Mouse (Mus musculus) limb, embryonic 15.5 days (tissue): ENCODE measurements around the gene Mrpl14. TPM values are rescaled to one million over a fixed set of nuclear protein-coding genes. Genes with fewer than 3 reads are reported as not detected.

Source experiments
- ATAC-seq: fragments of 200-750 bp; cut with Nextera tagmentation; 2 replicates; pipeline ENCODE4 v1.8.0; 2017; ENCODE audit warnings: low read depth, moderate TSS enrichment; ENCODE audit not compliant: insufficient number of reproducible peaks, low FRiP score, low TSS enrichment
- H3K27ac ChIP-seq: fragments of 300-500 bp; sonication (generic); 2 replicates; pipeline ENCODE4 v1.5.1; 2015; ENCODE audit warnings: moderate library complexity, mild to moderate bottlenecking, inconsistent platforms
- H3K27me3 ChIP-seq: fragments of 300-500 bp; sonication (generic); 2 replicates; pipeline ENCODE4 v1.6.1; 2015; ENCODE audit warnings: inconsistent platforms
- H3K36me3 ChIP-seq: fragments of 300-500 bp; sonication (generic); 2 replicates; pipeline ENCODE4 v1.6.1; 2015; ENCODE audit warnings: inconsistent platforms
- H3K4me1 ChIP-seq: fragments of 300-500 bp; sonication (generic); 2 replicates; pipeline ENCODE4 v1.6.1; 2015; ENCODE audit warnings: inconsistent platforms
- H3K4me2 ChIP-seq: fragments of 300-500 bp; sonication (generic); 2 replicates; pipeline ENCODE4 v1.6.1; 2015; ENCODE audit warnings: mild to moderate bottlenecking, inconsistent platforms
- H3K4me3 ChIP-seq: fragments of 300-500 bp; sonication (generic); 2 replicates; pipeline ENCODE4 v1.5.1; 2015; ENCODE audit warnings: mild to moderate bottlenecking, inconsistent platforms
- H3K9ac ChIP-seq: fragments of 300-500 bp; sonication (generic); 2 replicates; pipeline ENCODE4 v1.6.1; 2015; ENCODE audit warnings: inconsistent platforms
- H3K9me3 ChIP-seq: fragments of 300-500 bp; sonication (generic); 2 replicates; pipeline ENCODE4 v1.6.1; 2016; ENCODE audit warnings: inconsistent platforms
- WGBS: fragments of 180-500 bp; shearing (Covaris S2); methylation state at CpG from one replicate; pipeline ENCODE4 v1.1.7; 2015; 5-methylcytosine and 5-hydroxymethylcytosine counted together
- polyA plus RNA-seq: library from polyadenylated mRNA; unstranded; fragments of >200 nt; fragmentation: Nextera tagmentation; extraction: Ambion mirVana; gene quantifications from 2 replicates; pipeline ENCODE4 v1.2.1, GENCODE M21; 2015

Gene Mrpl14
- 142 and 143 TPM in 2 replicates for polyA plus RNA-seq

DNA sequence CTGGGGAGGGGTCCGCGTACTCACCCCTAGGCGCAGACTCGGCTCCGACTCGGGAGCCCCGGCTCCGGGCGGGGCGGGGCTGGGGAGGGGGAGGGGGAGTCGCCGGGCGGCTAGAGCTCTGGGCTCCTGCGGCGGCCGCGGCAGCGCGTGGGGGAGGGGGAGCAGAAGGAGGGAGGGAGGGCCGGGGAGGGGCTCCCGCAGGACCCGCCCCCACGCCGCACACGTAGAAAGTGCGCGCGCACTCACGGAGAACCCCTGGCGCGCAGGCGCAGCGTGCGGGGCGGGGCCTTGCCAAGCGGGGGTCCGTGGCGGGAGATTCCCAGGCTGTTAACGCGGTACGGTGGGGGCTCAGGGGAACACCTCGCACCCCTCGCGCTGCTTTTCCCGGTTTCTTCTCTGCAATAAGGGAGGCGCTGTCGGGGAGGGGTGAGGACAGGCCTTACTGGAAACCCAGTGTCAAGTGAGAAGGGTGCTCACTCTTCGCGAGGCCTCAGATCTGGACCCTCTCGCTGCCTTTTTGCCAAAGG lies at the start of gene Mrpl14:
Gene Mrpl14, plus strand, starts transcription at position 230 of the 527 bp plus-strand sequence.
- under 1% methylated on average over 37 of the region's 50 CpGs for WGBS
- peak; percentile 86 for ATAC-seq
- Histone ChIP-seq H3K36me3 (no peaks in the 10 kb centered on the region), H3K4me2 (peak within 1 kb of the TSS; percentile 83), H3K27me3 (no peaks in the 10 kb centered on the region), H3K9me3 (no peaks in the 10 kb centered on the region), H3K4me3 (peak within 1 kb of the TSS; percentile 70), H3K27ac (peak within 1 kb of the TSS; percentile 88), H3K9ac (peak within 1 kb of the TSS; percentile 88), H3K4me1 (peaks cover 35% of the 10 kb centered on the region)

DNA sequence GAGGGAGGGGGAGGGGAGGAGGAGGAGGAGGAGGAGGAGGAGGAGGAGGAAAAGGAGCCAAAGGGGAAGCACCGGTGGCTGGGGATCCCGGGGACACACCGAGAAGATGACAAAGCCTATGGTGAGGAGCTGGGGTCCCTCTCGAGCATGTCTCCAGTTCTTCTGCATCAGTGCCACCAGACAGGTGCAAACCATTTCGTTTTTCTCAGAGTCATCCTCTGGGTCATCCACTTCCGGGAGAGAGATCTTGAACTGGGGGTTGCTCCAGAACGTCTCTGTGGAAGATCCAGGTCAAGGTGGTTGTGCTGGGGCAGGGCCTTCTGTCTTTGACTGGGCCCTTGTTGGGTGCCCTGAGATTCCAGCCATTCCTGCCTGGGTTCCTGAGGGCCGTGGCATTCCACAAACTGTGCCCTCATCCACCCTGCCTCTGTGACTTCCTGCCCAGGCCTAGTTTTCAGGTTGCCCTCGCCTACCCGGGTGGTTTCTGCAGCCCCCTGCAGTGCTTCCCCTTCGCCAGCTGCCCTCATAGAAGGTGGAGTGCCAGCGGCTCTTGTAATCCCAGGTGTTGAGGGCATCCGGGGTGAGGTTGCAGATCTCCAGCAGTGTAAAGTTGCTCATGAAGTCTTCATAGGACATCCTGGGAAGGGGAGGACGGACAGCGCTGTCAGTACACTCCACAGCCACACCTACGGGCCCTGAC lies 47.4 kb upstream of the Mrpl14 start:
- H3K4me3 ChIP-seq: no peak overlapping the region
- H3K9me3 ChIP-seq: no peaks in the 10 kb centered on the region
- WGBS: 74% methylated on average over 16 of the region's 16 CpGs
- H3K27me3 ChIP-seq: no peaks in the 10 kb centered on the region
- no peak overlapping the region for H3K4me2 ChIP-seq
- no peak for ATAC-seq
- no peaks in the 10 kb centered on the region for H3K36me3 ChIP-seq
- peaks cover 4% of the 10 kb centered on the region; the same call in 1 of the 2 replicates for H3K4me1 ChIP-seq
- no peak overlapping the region for H3K27ac ChIP-seq
- no peak overlapping the region for H3K9ac ChIP-seq

DNA sequence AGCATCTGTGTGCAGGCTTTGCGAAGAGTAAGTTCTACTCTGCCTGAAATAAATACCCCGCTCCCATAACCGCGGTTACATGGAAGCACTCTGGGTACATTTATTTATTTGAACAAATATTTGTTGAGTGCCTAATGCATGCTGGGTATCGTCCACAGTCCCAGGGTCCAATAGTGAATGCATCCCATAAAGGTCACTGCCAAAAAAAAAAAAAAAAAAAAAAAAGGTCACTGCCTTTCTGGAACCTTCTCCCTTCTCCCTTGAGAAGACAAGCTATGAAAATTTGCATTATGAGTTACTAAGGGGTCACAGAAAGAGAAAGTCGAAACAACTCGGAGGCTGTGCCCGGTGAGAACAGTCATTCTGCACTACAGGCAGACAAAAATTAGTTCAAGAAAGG lies 44.1 kb upstream of the Mrpl14 start:
- WGBS: 90% methylated on average over 8 of the region's 8 CpGs
- Histone ChIP-seq H3K4me2 (no peak overlapping the region), H3K4me3 (no peak overlapping the region), H3K27me3 (no peaks in the 10 kb centered on the region), H3K9me3 (no peaks in the 10 kb centered on the region), H3K4me1 (peaks cover 4% of the 10 kb centered on the region; the same call in 1 of the 2 replicates), H3K27ac (no peak overlapping the region), H3K36me3 (no peaks in the 10 kb centered on the region), H3K9ac (no peak overlapping the region)
- no peak for ATAC-seq

DNA sequence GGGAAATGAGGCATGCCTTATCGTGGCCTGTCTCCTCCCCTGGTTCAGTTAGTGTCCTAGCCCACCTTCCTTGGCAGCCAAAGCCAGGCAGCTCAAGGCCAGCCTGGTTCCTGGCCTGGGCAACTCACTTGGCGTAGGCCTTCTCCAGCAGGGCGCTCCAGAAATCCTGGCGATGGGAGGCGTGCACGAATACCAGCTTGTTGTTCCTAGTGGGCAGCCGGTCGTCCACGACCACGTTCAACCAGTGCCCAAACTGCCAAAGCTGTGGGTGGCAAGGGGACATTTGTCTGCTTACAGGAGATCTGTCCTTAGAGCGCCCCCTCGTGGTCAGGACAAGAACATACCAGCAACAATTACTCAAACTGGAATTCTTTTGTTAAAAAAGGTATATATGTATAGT lies 43.4 kb upstream of the Mrpl14 start:
- H3K4me2 ChIP-seq: no peak overlapping the region
- H3K4me1 ChIP-seq: peaks cover 4% of the 10 kb centered on the region; the same call in 1 of the 2 replicates
- H3K27ac ChIP-seq: no peak overlapping the region
- H3K9ac ChIP-seq: no peak overlapping the region
- no peaks in the 10 kb centered on the region for H3K36me3 ChIP-seq
- no peaks in the 10 kb centered on the region for H3K9me3 ChIP-seq
- H3K27me3 ChIP-seq: no peaks in the 10 kb centered on the region
- no peak overlapping the region for H3K4me3 ChIP-seq
- WGBS: 22% methylated on average over 12 of the region's 12 CpGs
- 0 out of 2 replicates have a peak, but pooled peaks have one; percentile 35 for ATAC-seq

DNA sequence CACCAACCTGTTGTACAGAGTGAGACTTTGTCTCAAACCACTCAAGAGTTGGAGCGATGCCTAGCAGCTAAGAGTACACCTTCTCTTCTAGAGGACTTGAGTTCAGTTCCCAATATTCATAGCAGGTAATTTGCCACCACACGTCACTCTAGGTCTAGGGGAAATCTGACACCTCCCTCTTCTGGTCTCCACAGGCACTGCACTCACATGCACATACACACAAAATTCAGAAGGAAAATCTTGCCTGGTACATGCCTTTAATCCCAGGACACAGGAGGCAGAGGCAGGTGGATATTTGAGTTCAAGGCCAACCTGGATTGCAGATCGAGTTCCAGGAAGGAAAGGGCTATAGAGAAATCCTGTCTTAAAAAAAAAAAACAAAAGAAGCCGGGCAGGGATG lies 41.9 kb upstream of the Mrpl14 start:
- no peaks in the 10 kb centered on the region for H3K27me3 ChIP-seq
- H3K4me2 ChIP-seq: no peak overlapping the region
- no peak overlapping the region for H3K9ac ChIP-seq
- H3K27ac ChIP-seq: no peak overlapping the region
- ATAC-seq: no peak
- no peak overlapping the region for H3K4me3 ChIP-seq
- WGBS: 88% methylated on average over 4 of the region's 4 CpGs
- no peaks in the 10 kb centered on the region for H3K36me3 ChIP-seq
- H3K4me1 ChIP-seq: peaks cover 4% of the 10 kb centered on the region; the same call in 1 of the 2 replicates
- no peaks in the 10 kb centered on the region for H3K9me3 ChIP-seq

DNA sequence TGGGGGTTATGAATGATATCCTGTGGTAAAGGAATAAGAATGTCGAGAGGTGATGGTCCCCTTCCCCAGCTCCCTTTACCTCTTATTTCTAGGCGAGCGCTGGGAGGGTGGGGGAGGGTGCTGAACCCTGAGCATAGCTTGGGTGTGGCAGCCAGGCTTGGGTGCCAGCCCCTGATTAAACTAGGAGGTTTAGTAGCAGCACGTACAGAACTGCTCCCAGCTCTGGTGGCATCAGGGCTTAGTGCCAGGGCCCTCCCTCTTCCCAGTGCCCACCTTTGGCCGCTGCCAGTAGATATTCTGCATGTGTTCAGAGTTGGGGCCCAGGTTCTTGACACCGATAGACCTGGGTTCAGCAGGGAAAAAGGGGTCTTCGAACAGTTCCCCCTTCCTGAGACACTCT lies 32.9 kb upstream of the Mrpl14 start:
- Histone ChIP-seq H3K36me3 (no peaks in the 10 kb centered on the region), H3K4me3 (no peak overlapping the region), H3K27ac (no peak overlapping the region), H3K9me3 (no peaks in the 10 kb centered on the region), H3K4me2 (no peak overlapping the region), H3K9ac (no peak overlapping the region), H3K4me1 (no peaks in the 10 kb centered on the region), H3K27me3 (no peaks in the 10 kb centered on the region)
- ATAC-seq: no peak
- 63% methylated on average over 7 of the region's 7 CpGs for WGBS

DNA sequence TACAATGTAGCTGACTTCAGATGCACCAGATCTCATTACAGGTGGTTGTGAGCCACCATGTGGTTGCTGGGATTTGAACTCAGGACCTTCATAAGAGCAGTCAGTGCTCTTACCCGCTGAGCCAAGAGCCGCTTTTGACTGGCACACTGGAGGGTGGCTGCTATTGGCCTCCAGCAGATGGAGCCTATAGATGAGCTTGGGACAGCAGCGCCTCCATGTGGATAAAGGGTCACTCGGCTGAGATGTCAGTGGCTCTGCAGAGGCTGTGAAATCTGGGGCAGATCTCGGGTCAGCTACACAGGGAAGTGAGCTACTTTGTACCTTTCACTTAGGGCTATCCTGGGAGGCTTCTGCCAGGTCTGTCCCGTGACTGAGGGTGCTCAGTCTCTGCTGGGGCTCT lies 30.3 kb upstream of the Mrpl14 start:
- Histone ChIP-seq H3K9ac (no peak overlapping the region), H3K4me1 (no peaks in the 10 kb centered on the region), H3K27ac (no peak overlapping the region), H3K36me3 (0 out of 2 replicates have a peak, but pooled peaks cover 2% of the 10 kb centered on the region), H3K9me3 (no peaks in the 10 kb centered on the region), H3K27me3 (no peaks in the 10 kb centered on the region), H3K4me2 (no peak overlapping the region), H3K4me3 (no peak overlapping the region)
- 24% methylated on average over 6 of the region's 6 CpGs for WGBS
- no peak for ATAC-seq

DNA sequence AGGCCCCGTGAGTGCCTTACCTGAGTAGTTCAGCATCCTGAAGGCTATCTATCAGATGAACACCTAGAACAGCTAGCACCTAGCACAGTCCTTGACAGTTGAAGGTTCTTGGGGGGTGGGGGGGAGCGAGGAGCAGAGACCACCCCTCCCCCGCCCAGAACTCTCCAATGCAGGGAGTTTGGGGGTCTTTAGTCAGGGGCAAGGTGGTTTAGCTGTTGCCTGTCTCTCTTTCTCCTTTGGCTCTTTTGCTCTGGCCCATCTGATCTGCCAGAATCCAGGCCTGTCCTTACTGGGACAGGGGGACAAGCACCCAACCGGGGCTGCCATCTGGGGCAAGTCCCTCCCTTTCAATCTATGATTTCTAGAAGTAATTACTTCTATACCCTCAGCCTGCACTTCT lies 26.9 kb upstream of the Mrpl14 start, which contains the start of gene Capn11:
Gene Capn11, minus strand, starts transcription at position 101 of the 400 bp plus-strand sequence.
- no peak within 1 kb of the TSS for H3K4me2 ChIP-seq
- H3K27ac ChIP-seq: no peak within 1 kb of the TSS
- 88% methylated on average over 4 of the region's 4 CpGs for WGBS

DNA sequence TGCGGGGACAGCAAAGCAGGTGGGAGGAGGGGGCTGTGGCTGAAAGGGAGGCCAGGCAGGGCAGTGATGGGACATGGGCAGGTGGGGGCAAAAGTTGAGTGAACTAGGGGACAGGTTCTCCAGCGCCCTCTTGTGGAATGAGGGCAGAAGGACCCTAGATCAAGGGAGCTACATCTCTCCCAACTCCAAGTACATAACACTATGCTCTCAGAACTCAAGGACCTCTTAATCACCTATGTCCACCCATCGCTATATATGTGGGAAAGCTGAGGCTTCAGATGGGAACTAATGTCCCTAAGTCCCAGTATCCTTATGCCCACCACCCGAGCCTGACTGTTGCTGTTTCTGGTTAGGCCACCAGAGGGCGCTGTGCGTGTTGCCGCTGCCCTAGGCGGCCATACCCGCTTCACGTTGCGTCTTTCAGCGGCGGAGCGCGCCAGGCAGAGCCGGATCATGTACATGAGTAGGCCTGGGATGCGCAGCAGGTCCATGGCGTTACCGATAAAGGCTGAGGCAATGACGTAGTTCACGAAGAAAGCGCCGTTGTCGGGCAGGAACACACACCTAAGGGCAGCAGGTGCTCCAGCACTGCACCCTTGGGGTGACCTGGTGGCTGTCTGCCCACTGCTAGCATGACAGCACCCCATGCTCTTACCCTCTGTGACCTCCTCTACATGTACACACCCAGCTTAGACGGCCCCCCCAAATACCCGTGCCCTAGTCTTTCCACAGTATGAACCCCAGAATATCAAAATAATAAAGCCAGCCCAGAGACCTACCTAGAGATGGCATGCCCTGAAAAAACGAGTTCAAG lies 22.8 kb upstream of the Mrpl14 start:
- WGBS: 31% methylated on average over 27 of the region's 27 CpGs
- Histone ChIP-seq H3K9ac (no peak overlapping the region), H3K4me1 (0 out of 2 replicates have a peak, but pooled peaks cover 3% of the 10 kb centered on the region), H3K4me3 (no peak overlapping the region), H3K27me3 (no peaks in the 10 kb centered on the region), H3K4me2 (no peak overlapping the region), H3K27ac (no peak overlapping the region), H3K9me3 (no peaks in the 10 kb centered on the region), H3K36me3 (peaks cover 70% of the 10 kb centered on the region)
- ATAC-seq: 0 out of 2 replicates have a peak, but pooled peaks have one; percentile 0

More for the DNA sequence above, 26.9 kb upstream of the Mrpl14 start, which contains the start of gene Capn11:
- Histone ChIP-seq H3K9me3 (no peaks in the 10 kb centered on the region), H3K4me3 (no peak within 1 kb of the TSS), H3K27me3 (no peaks in the 10 kb centered on the region), H3K9ac (no peak within 1 kb of the TSS), H3K4me1 (0 out of 2 replicates have a peak, but pooled peaks cover 3% of the 10 kb centered on the region), H3K36me3 (peaks cover 32% of the 10 kb centered on the region)
- ATAC-seq: no peak

DNA sequence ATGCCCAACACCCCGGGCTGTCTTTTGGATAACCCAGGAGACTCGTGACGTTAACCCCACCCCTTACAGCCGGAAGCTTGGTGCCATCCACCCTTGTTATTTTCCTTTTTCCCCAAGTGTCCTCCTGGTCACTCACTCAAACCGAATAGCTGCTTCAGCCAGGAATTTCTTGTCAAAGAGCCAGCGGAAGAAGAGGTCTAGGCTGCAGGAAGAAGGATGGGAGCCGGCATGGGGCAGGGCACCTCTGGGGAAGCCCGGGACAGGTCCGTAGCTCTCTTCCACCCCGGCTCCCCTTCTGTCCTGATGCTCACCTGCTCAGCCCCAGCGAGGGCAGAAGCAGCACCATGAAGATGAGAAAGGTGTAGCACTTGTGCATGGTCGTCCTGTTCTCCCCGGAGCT lies 21.5 kb upstream of the Mrpl14 start:
- Histone ChIP-seq H3K4me3 (no peak overlapping the region), H3K9me3 (no peaks in the 10 kb centered on the region), H3K4me2 (no peak overlapping the region), H3K4me1 (0 out of 2 replicates have a peak, but pooled peaks cover 3% of the 10 kb centered on the region), H3K27me3 (no peaks in the 10 kb centered on the region), H3K9ac (no peak overlapping the region), H3K27ac (no peak overlapping the region), H3K36me3 (peaks cover 77% of the 10 kb centered on the region)
- 89% methylated on average over 13 of the region's 13 CpGs for WGBS
- ATAC-seq: no peak

DNA sequence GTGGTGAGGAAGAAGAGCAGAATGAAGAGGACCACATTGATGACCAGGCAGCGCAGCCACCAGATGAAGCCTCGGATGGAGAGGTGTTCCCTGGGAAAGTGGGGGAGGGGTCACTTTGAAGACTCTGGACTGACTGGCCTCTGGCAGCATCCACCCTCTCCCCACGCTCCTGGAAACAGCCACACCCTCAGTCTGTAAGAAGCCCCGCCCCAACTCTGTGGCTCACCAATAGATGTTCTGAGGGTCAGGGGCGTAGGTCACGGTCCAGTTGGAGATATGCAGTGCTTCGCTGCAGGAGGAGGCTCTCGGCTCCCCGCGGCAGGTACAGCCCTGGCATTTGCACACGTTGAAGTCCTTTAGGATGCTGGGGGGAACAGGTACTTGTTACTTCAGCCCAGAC lies 20.0 kb upstream of the Mrpl14 start:
- no peak for ATAC-seq
- H3K4me3 ChIP-seq: no peak overlapping the region
- H3K4me1 ChIP-seq: 0 out of 2 replicates have a peak, but pooled peaks cover 3% of the 10 kb centered on the region
- no peak overlapping the region for H3K4me2 ChIP-seq
- no peaks in the 10 kb centered on the region for H3K9me3 ChIP-seq
- H3K36me3 ChIP-seq: peaks cover 88% of the 10 kb centered on the region
- no peak overlapping the region for H3K27ac ChIP-seq
- H3K27me3 ChIP-seq: no peaks in the 10 kb centered on the region
- 75% methylated on average over 11 of the region's 11 CpGs for WGBS
- no peak overlapping the region for H3K9ac ChIP-seq
